Mouse (Mus musculus) ES-E14 (cell line): ENCODE results near the gene Pars2. TPM values are rescaled to one million over a fixed set of nuclear protein-coding genes. Genes with fewer than 3 reads are reported as not detected.
A peak's percentile ranks its signal among the peaks of the same experiment; 100 is the strongest.

Experiments
- DNase-seq: peaks from one replicate; pipeline ENCODE4 v3.0.0-alpha.2; 2013; ENCODE audit warnings: low read depth, low spot score
- H3K27ac ChIP-seq: 2 replicates; pipeline ENCODE4 v1.5.1; 2012; ENCODE audit warnings: low read depth, mild to moderate bottlenecking, low read length, moderate library complexity, mixed read lengths; ENCODE audit not compliant: poor library complexity, insufficient read depth, severe bottlenecking
- H3K36me3 ChIP-seq: 2 replicates; pipeline ENCODE4 v1.6.1; 2012; ENCODE audit warnings: mild to moderate bottlenecking, low read length, moderate library complexity, mixed read lengths; ENCODE audit not compliant: control insufficient read depth, poor library complexity, insufficient read depth, severe bottlenecking
- H3K4me1 ChIP-seq, 2 experiments: fragments of 150-350 bp in 1 of 2; sonication (generic) in 1 of 2; 2 replicates each; pipeline ENCODE4 v1.6.1; 2012; ENCODE audit warnings: low read length in 2 of 2, mild to moderate bottlenecking in 1 of 2, mixed read lengths in 1 of 2; ENCODE audit not compliant: control insufficient read depth in 2 of 2, insufficient read depth in 2 of 2, poor library complexity in 1 of 2
- H3K4me3 ChIP-seq, 2 experiments: fragments of 150-350 bp in 1 of 2; sonication (generic) in 1 of 2; 2 replicates each; pipeline ENCODE4 v1.5.1; 2012; ENCODE audit warnings: low read length in 2 of 2, low read depth in 1 of 2, mild to moderate bottlenecking in 1 of 2, mixed read lengths in 1 of 2; ENCODE audit not compliant: insufficient read depth in 1 of 2, poor library complexity in 1 of 2, severe bottlenecking in 1 of 2
- H3K9ac ChIP-seq: 2 replicates; pipeline ENCODE4 v1.6.1; 2012; ENCODE audit warnings: low read depth, mild to moderate bottlenecking, low read length, mixed read lengths; ENCODE audit not compliant: poor library complexity, insufficient read depth, severe bottlenecking
- H3K9me3 ChIP-seq: fragments of 150-350 bp; sonication (generic); 2 replicates; pipeline ENCODE4 v1.6.1; 2012; ENCODE audit warnings: low read depth, mild to moderate bottlenecking, low read length; ENCODE audit not compliant: control insufficient read depth, insufficient read depth
- CHD2 ChIP-seq: IDR thresholded peaks from 2 replicates; pipeline ENCODE4 v1.6.1; 2014; ENCODE audit warnings: mild to moderate bottlenecking, low read depth, low read length, inconsistent platforms
- HCFC1 ChIP-seq: IDR thresholded peaks from 2 replicates; pipeline ENCODE4 v1.6.1; 2012; ENCODE audit warnings: low read length, inconsistent platforms, borderline replicate concordance; ENCODE audit not compliant: insufficient read depth
- MAFK ChIP-seq: IDR thresholded peaks from 2 replicates; pipeline ENCODE4 v1.6.1; 2014; ENCODE audit warnings: mild to moderate bottlenecking, low read depth, low read length, inconsistent platforms; ENCODE audit not compliant: insufficient read depth
- ZC3H11A ChIP-seq: IDR thresholded peaks from 2 replicates; pipeline ENCODE4 v1.6.1; 2012; ENCODE audit warnings: low read depth, mild to moderate bottlenecking, inconsistent platforms, low read length, borderline replicate concordance
- ZNF384 ChIP-seq: IDR thresholded peaks from 2 replicates; pipeline ENCODE4 v1.6.1; 2012; ENCODE audit warnings: low read depth, low read length, inconsistent platforms
- in situ Hi-C, 2 experiments: fragments of 600-800 bp; cut with MboI; formaldehyde crosslinking; loops; one replicate each; pipeline ENCODE4 v1.15.1; 2025; ENCODE audit warnings: low sequenced_read_pairs in 2 of 2, inconsistent platforms in 1 of 2; ENCODE audit not compliant: unreplicated experiment in 2 of 2
- total RNA-seq: library from RNA; depleted of rRNA; stranded (reverse); fragments of 300-350 nt; gene quantifications from 2 replicates; pipeline ENCODE4 v1.2.3, GENCODE M21; 2012

Pars2 gene
- total RNA-seq, 1 experiment: 12.1 TPM

DNA sequence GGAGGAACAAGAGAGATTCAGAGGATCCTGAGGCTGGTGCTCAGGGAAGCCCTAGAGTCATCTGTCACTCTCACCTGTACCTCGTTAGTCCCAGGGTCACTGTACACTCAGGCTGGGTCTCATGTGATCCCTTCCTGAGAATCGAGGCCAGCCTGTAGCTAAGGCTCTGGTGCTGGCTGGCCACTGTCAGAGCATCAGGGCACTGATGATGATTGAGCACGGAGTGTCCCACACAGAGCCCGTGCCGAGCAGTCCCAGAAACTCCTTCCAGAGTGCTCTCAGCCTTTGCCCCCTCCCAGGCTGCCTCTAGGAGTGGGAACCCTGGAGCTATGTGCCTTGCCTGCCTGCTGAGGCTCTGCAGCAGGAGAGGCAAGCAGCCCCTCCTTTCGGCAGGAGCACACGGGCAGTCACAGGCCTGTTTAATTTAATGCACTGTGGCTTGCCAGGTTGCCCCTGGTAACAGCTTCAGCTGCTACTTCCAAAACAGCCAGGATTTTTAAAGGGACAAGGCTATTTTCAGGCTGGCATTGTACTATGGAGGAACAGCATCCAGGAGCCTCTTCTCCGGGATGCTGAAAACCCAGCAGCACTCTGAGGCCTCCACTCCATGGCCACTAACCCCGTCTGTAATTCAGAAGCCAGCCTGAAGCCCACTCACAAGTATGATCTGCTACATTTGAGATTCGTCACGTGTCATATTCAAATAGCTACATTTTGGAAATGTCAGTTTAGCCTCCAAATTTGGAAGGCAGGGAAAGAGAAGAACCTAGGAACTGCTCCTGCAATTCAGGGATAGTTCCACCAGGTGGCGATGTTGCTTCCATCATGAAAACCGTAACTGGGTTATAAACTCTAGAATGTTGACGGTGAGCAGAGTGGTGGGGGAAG is 20.3 kb upstream of the Pars2 start:
- TF ChIP-seq ZC3H11A (no peak), HCFC1 (no peak), CHD2 (no peak), ZNF384 (no peak), MAFK (no peak)
- Histone ChIP-seq H3K4me1 (peaks cover 2% of the 10 kb centered on the region in 2 experiments; a peak in 2 of 4 replicates), H3K27ac (no peak overlapping the region), H3K9me3 (no peaks in the 10 kb centered on the region), H3K4me3 (no peak overlapping the region), H3K36me3 (no peaks in the 10 kb centered on the region), H3K9ac (no peak overlapping the region)
- in situ Hi-C loops: loop anchor here in 1 of 2 experiments (5.0 kb wide), 1 partner anchor 77 kb away; no protein-coding TSS in a partner anchor
- peak; percentile 65 for DNase-seq

GRCm38 (mm10) chr4:106632313-106632712 is 18.6 kb upstream of the Pars2 start:
- Histone ChIP-seq H3K4me1 (peaks cover 2% of the 10 kb centered on the region in 2 experiments; a peak in 2 of 4 replicates), H3K9ac (no peak overlapping the region), H3K36me3 (no peaks in the 10 kb centered on the region), H3K9me3 (no peaks in the 10 kb centered on the region), H3K27ac (no peak overlapping the region), H3K4me3 (no peak overlapping the region)
- TF ChIP-seq CHD2: no peak
- TF ChIP-seq MAFK: no peak
- TF ChIP-seq ZNF384: no peak
- in situ Hi-C loops: loop anchor here in 1 of 2 experiments (5.0 kb wide), 1 partner anchor 75 kb away; no protein-coding TSS in a partner anchor
- no peak for DNase-seq

- no peak overlapping the region for H3K27ac ChIP-seq
- H3K36me3 ChIP-seq: no peaks in the 10 kb centered on the region
- in situ Hi-C loops: loop anchor here in 1 of 2 experiments (5.0 kb wide), 1 partner anchor 74 kb away; no protein-coding TSS in a partner anchor
- DNase-seq: no peak
- H3K9me3 ChIP-seq: no peaks in the 10 kb centered on the region
- no peak overlapping the region for H3K9ac ChIP-seq
- TF ChIP-seq MAFK (no peak), ZNF384 (no peak), ZC3H11A (no peak), CHD2 (no peak), HCFC1 (no peak)
- peaks cover 0 to 2% of the 10 kb centered on the region in 2 experiments; a peak in 1 of 4 replicates for H3K4me1 ChIP-seq
- H3K4me3 ChIP-seq: no peak overlapping the region
These were observed 17.4 kb upstream of the Pars2 start for GRCm38 (mm10) chr4:106633281-106634085.

DNA sequence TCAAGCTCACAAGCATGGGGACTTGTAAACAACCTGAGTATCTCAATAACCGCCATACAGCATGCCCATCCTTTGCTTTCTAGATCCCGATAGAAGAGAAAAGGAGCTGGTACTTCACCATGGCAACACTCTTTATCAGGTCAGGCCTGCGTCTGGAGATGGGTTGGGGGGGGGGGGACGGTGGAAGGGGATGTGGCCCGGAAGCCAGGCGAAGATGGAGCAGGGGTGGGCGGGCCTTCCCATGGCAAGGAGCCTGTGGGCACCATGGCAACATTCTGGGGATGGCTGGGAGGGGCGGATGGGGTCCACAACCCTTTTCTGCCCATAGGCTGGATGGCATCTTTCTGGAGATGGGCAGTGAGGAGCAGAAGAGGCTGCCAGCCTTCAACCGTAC is 16.8 kb upstream of the Pars2 start:
- Histone ChIP-seq H3K9me3 (no peaks in the 10 kb centered on the region), H3K27ac (no peak overlapping the region), H3K36me3 (no peaks in the 10 kb centered on the region), H3K4me3 (no peak overlapping the region), H3K4me1 (no peaks in the 10 kb centered on the region), H3K9ac (no peak overlapping the region)
- in situ Hi-C loops: loop anchor here in 1 of 2 experiments (5.0 kb wide), 1 partner anchor 73 kb away; no protein-coding TSS in a partner anchor
- TF ChIP-seq ZNF384 (no peak), ZC3H11A (no peak), MAFK (no peak)
- no peak for DNase-seq
